Mouse (Mus musculus) gonadal fat pad, adult 2 months (tissue): ENCODE measurements around the gene Cdca8. TPM values are rescaled to one million over a fixed set of nuclear protein-coding genes. Genes with fewer than 3 reads are reported as not detected.

Experiments
- DNase-seq: peaks from one replicate; pipeline ENCODE4 v3.0.0-alpha.2; 2012; ENCODE audit warnings: low read depth
- polyA plus RNA-seq: library from polyadenylated mRNA; depleted of rRNA; stranded (reverse); fragments of >200 nt; gene quantifications from 2 replicates; pipeline ENCODE4 v1.2.3, GENCODE M21; 2012; rRNA removed

Cdca8 gene
- polyA plus RNA-seq, 1 experiment = 2.4 TPM

- no peak for DNase-seq
Observed at GRCm38 (mm10) chr4:124880599-124880998, 58.5 kb downstream of the Cdca8 start, which contains the start of gene Epha10. TSS of gene Epha10 (plus strand) at chr4:124880899.

GRCm38 (mm10) chr4:124872719-124873118 is 66.4 kb downstream of the Cdca8 start:
- no peak for DNase-seq

Other genes with a start within 250 kb of the Cdca8 start
- gene Utp11, start 245.7 kb downstream of the Cdca8 start, polyA plus RNA-seq = 5.8 and 7.3 TPM in 2 replicates
- gene Fhl3, start 238.6 kb downstream of the Cdca8 start, polyA plus RNA-seq = 7.7 and 14.1 TPM in 2 replicates
- 14.4 and 16.2 TPM in 2 replicates for gene Sf3a3, start 224.5 kb downstream of the Cdca8 start, polyA plus RNA-seq
- gene Inpp5b, start 197.5 kb downstream of the Cdca8 start, polyA plus RNA-seq = 31.5 and 37.5 TPM in 2 replicates
- 6.1 and 6.2 TPM in 2 replicates for gene Mtf1, start 137.2 kb downstream of the Cdca8 start, polyA plus RNA-seq
- gene Yrdc, start 88.6 kb downstream of the Cdca8 start, polyA plus RNA-seq = 33.8 and 49.5 TPM in 2 replicates
- gene 1110065P20Rik, start 88.1 kb downstream of the Cdca8 start, polyA plus RNA-seq = 76.3 and 77.6 TPM in 2 replicates
- 0.19 and 0.23 TPM in 2 replicates for gene Maneal, start 77.1 kb downstream of the Cdca8 start, polyA plus RNA-seq
- gene Epha10, start 58.4 kb downstream of the Cdca8 start, polyA plus RNA-seq = 0.04 TPM in 1 of 2 replicates, not detected in the other
- 13.3 and 14.8 TPM in 2 replicates for gene 9930104L06Rik, start 2.3 kb downstream of the Cdca8 start, polyA plus RNA-seq
- 18.3 and 27.2 TPM in 2 replicates for gene Rspo1, start 47.1 kb upstream of the Cdca8 start, polyA plus RNA-seq
- gene Gnl2, start 77.3 kb upstream of the Cdca8 start, polyA plus RNA-seq = 23.1 and 24.1 TPM in 2 replicates
- 2.0 and 4.0 TPM in 2 replicates for gene Dnali1, start 126.4 kb upstream of the Cdca8 start, polyA plus RNA-seq
- gene Snip1, start 127.4 kb upstream of the Cdca8 start, polyA plus RNA-seq = 9.1 and 11.2 TPM in 2 replicates
- 15.0 and 15.5 TPM in 2 replicates for gene Meaf6, start 145.8 kb upstream of the Cdca8 start, polyA plus RNA-seq
- gene Zc3h12a, start 188.5 kb upstream of the Cdca8 start, polyA plus RNA-seq = 6.1 and 7.6 TPM in 2 replicates